Mouse (Mus musculus) heart, postnatal 0 days (tissue): ENCODE measurements around the gene Pkp4.

ENCODE experiments used
- CTCF ChIP-seq: IDR thresholded peaks from 2 replicates; pipeline ENCODE4 v1.5.1; 2016; ENCODE audit warnings: antibody characterized with exemption, control low read depth, low read depth
- EP300 ChIP-seq: IDR thresholded peaks from 2 replicates; pipeline ENCODE4 v1.6.1; 2016; ENCODE audit warnings: antibody characterized with exemption, low read depth

DNA sequence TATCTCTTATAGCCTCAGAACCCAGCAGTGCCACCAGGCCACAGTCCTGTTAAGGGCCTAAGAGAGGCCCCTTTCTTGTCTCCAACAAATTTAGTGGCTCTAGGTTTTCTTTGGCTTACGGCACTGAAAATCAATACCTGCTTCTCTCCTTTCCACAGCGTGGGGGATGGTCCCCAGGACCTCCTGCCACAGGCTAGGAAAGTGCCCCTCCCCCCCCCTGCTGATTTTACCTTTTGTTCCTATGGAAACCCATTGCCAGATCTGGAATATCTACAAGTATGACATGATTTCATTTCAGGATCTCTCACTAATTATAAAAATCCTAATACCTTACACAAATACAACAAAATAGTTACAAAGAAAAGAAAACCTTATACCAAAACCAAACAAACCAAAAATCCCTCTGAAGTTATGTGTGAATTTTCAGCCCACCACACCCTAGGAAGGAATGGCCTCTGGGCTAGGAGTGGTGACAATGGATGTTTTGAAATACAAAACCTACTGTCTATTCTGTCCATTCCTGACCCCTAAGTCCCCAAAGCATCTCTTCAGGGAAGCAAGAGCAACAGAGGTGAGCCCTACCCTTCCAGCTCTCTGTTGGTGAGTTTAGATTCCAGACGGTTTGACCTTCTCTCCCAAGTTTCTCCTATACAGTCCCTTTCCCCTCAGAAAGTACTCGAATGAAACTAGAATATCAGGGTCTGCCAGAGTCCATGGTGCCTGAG is 224.7 kb downstream of the Pkp4 start:
- TF ChIP-seq CTCF (no peak), EP300 (no peak)
